Mouse (Mus musculus): ENCODE data around the gene Gbp9.
"Not testable (repeated sequence)": the region's sequence is repeated elsewhere in the genome, so short reads cannot be mapped to it uniquely, and the experiment has no call there.

The Gbp9 gene

DNA sequence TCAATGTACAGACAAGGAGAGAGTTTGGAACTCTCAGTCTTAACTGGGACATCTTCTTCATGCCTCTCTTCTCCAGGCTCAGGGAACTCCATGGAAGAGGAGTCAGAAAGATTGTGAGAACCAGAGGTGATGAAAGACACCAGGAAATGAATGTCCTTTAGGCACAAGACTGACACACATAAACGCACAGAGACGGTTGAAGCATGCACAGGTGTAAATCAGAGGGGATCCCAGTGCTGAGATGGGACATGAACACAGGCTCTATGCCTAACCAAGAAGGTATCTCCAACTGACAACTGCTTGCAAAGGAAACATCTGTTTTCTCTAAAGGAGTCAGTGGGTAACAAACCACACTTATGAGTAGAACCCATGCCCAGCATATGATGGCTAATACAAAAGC lies 79.1 kb downstream of the Gbp9 start:
- in situ Hi-C loops (cut with MseI, MboI), result no loop called here

DNA sequence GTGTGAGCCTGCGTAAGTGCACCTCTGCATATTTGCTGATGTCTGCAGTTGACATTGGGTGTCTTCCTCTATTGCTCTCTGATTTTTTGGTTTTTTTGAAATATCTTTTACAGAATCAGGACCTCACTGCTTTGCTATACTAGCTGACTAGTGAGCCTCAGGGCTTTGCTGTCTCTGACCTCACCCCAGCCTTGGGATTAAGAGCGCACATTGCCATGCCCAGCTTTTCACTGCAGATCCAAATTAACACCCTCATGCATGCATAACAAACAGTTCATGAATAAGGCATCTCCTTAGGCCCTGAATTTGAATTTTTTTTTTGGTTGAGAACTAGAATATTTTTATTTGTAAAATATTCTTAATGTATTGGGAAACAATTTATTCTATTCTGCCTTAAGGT lies 84.1 kb downstream of the Gbp9 start:
- in situ Hi-C loops (cut with MseI, MboI), result no loop called here

DNA sequence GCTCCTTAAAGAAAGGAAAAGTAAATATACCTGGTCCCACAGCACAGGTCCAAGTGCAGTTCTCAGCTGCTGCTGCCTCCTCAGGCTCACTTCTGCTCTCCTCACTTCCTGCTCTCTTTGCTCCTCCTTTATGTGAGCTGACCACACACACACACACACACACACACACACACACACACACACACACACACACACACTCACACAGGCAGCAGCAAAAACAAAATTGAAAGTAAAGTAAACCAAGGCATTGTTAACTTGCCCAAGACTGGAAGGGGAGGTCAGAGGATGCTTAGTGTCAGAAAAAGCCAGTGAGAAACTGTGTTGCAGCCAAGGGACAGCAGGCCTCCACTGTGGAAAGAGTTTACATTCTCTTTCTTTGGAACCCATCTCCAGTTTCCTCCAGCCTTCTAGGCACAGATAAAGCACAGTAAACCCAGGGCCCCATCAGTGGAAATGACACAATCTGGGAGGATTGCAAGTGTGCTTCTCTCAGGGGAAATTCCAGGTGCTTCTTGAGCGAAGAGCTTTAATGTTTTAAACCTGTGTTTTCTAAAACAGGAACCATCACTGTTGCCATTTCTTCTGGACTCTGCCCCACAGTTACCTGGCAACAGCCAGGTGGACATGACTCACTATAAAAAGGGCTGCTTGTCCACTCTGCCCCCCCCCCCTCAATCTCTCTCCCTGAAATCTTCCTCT lies 85.7 kb downstream of the Gbp9 start:
- in situ Hi-C loops (cut with MseI, MboI), result not testable (repeated sequence)

DNA sequence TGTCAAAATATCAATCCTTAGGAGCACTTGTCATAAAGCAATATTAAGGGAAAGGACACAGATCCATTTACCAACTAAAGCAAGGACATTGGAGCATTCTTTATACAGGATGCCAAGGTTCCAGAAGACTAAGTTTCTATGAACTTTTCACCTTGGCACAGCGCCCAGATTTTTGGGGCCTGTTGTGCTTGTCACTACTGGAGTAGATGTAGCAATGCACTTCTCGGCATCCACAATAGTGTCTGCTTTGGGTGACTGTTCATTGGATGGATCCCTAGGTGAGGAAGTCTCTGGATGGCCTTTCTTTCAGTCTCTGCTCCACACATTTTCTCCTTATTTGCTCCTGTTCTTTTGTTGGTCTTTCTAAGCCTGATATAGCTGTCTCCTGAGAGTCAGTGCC lies 107.0 kb downstream of the Gbp9 start:
- in situ Hi-C loops (cut with MseI, MboI), result no loop called here
